Mouse (Mus musculus): ENCODE measurements around the gene Gm49337. TPM values are rescaled to one million over a fixed set of nuclear protein-coding genes. Genes with fewer than 3 reads are reported as not detected.

The Gm49337 gene
- polyA plus RNA-seq, 1 experiment from 2014 or later = not detected

GRCm38 (mm10) chr4:116143891-116144717 lies 29.1 kb upstream of the Gm49337 start:
- Histone ChIP-seq H3K36me3 (no peaks in the 10 kb centered on the region), H3K4me3 (peak overlapping the region; percentile 68), H3K9me3 (no peaks in the 10 kb centered on the region), H3K27ac (peak overlapping the region; percentile 81), H3K4me1 (replicated peaks) (peaks cover 34% of the 10 kb centered on the region), H3K27me3 (ENCODE audit: insufficient read depth, poor library complexity, severe bottlenecking) (peaks cover 35% of the 10 kb centered on the region)
- peak; percentile 62 for DNase-seq (ENCODE audit: low spot score)
- under 1% methylated on average over 47 of the region's 47 CpGs for WGBS

DNA sequence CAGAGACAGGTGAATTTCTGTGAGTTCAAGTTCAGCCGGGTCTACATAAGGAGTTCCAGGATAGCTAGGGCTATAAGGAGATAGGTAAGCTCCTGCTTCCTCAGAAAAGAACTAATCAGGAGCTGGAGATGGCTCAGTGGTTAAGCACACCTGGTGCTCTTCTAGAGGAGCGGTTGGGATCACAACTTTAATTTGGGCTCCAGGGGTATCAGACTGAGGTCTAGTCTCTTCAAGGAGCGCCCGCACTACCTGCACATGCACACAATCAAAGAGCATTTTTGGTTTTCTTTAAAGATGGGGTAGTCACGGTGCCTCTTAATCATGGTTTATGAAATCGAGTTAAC lies 23.4 kb upstream of the Gm49337 start:
- peak overlapping the region; percentile 81 for H3K4me3 ChIP-seq
- peak overlapping the region; percentile 97 for H3K27ac ChIP-seq
- H3K36me3 ChIP-seq = peaks cover 32% of the 10 kb centered on the region
- DNase-seq (ENCODE audit: low spot score) = no peak
- no peaks in the 10 kb centered on the region for H3K9me3 ChIP-seq
- H3K4me1 ChIP-seq (replicated peaks) = peaks cover 22% of the 10 kb centered on the region
- H3K27me3 ChIP-seq (ENCODE audit: insufficient read depth, poor library complexity, severe bottlenecking) = peaks cover 4% of the 10 kb centered on the region; the same call in 1 of the 2 replicates
- 23% methylated on average over 6 of the region's 6 CpGs for WGBS

DNA sequence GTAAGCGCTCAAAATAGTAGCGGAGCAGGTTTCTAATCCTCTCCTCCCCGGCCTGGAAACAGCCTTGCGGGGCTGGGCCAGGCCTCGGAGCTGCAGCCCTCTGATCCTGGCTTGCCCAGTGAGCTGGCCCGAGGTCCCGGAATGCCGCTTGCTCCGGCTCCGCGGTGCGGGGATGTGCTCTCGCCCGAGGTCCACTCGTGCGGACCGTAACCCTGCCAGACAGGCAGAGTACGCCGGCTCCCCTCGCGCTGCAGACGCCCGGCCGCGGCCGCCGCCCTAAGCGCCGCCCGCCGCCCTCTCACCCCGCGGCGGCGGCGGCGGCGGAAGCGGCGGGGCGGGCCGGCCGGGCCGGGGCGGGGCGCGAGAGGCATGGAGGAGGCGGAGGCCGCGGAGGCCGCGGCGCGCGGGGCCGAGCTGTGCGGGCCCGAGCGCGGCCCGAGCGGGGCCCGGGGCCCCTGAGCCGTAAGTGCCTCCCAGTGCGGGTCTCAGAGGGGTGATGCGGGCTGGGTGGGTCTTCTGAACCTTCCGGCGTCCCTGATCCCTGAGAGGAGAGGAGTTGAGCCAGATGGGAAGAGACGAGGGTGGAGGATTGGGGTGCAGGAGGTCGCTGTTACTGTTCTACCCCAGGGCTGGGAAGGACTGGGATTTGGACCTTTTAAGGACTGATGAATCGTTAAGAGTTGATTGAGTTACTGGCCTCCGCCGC lies 22.9 kb upstream of the Gm49337 start:
- Histone ChIP-seq H3K9me3 (no peaks in the 10 kb centered on the region), H3K27ac (peak overlapping the region; percentile 97), H3K27me3 (ENCODE audit: insufficient read depth, poor library complexity, severe bottlenecking) (no peaks in the 10 kb centered on the region; the same call in 1 of the 2 replicates), H3K36me3 (peaks cover 37% of the 10 kb centered on the region), H3K4me3 (peak overlapping the region; percentile 81), H3K4me1 (replicated peaks) (peaks cover 21% of the 10 kb centered on the region)
- WGBS = under 1% methylated on average over 73 of the region's 73 CpGs
- DNase-seq (ENCODE audit: low spot score) = peak; percentile 77

GRCm38 (mm10) chr4:116150862-116151221 lies 22.3 kb upstream of the Gm49337 start:
- peak overlapping the region; percentile 97 for H3K27ac ChIP-seq
- peak overlapping the region; percentile 81 for H3K4me3 ChIP-seq
- no peaks in the 10 kb centered on the region for H3K9me3 ChIP-seq
- WGBS = 31% methylated on average over 4 of the region's 4 CpGs
- DNase-seq (ENCODE audit: low spot score) = no peak
- H3K27me3 ChIP-seq (ENCODE audit: insufficient read depth, poor library complexity, severe bottlenecking) = no peaks in the 10 kb centered on the region
- peaks cover 43% of the 10 kb centered on the region for H3K36me3 ChIP-seq
- peaks cover 21% of the 10 kb centered on the region for H3K4me1 ChIP-seq (replicated peaks)

- Histone ChIP-seq H3K4me3 (peak within 1 kb of the TSS; percentile 81), H3K9me3 (no peaks in the 10 kb centered on the region), H3K27me3 (ENCODE audit: insufficient read depth, poor library complexity, severe bottlenecking) (no peaks in the 10 kb centered on the region), H3K4me1 (replicated peaks) (peaks cover 21% of the 10 kb centered on the region), H3K27ac (peak within 1 kb of the TSS; percentile 97), H3K36me3 (peaks cover 47% of the 10 kb centered on the region)
- 81% methylated on average over 6 of the region's 6 CpGs for WGBS
- no peak for DNase-seq (ENCODE audit: low spot score)
Observed at GRCm38 (mm10) chr4:116151238-116151637, 21.9 kb upstream of the Gm49337 start, which contains the start of gene Lurap1. Gene Lurap1, minus strand, starts transcription at chr4:116151338.

DNA sequence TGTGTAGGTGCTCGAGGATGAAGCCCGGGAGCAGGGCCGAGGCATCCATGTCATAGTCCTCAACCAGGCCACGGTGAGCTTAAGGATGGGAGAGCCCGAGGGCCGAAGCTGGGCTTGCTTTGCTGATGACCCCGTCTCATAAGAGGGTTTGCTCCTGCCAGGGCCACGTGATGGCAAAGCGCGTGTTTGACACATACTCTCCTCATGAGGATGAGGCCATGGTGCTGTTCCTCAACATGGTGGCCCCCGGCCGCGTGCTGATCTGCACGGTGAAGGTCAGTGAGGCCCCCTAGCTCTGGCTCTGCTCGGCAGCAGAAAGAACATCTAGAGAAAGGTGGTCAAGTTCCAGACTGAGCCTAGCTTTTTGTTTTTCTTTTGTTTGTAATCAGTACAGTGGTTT lies 20.5 kb upstream of the Gm49337 start:
- DNase-seq (ENCODE audit: low spot score) = no peak
- no peak overlapping the region for H3K4me3 ChIP-seq
- 94% methylated on average over 15 of the region's 15 CpGs for WGBS
- H3K9me3 ChIP-seq = no peaks in the 10 kb centered on the region
- peaks cover 21% of the 10 kb centered on the region for H3K4me1 ChIP-seq (replicated peaks)
- H3K27ac ChIP-seq = no peak overlapping the region
- H3K27me3 ChIP-seq (ENCODE audit: insufficient read depth, poor library complexity, severe bottlenecking) = no peaks in the 10 kb centered on the region
- H3K36me3 ChIP-seq = peaks cover 61% of the 10 kb centered on the region

GRCm38 (mm10) chr4:116157882-116158281 lies 15.3 kb upstream of the Gm49337 start:
- peaks cover 86% of the 10 kb centered on the region for H3K36me3 ChIP-seq
- no peaks in the 10 kb centered on the region for H3K27me3 ChIP-seq (ENCODE audit: insufficient read depth, poor library complexity, severe bottlenecking)
- H3K4me3 ChIP-seq = no peak overlapping the region
- no peaks in the 10 kb centered on the region for H3K4me1 ChIP-seq (replicated peaks)
- H3K27ac ChIP-seq = no peak overlapping the region
- H3K9me3 ChIP-seq = no peaks in the 10 kb centered on the region
- WGBS = 84% methylated on average over 2 of the region's 2 CpGs
- DNase-seq (ENCODE audit: low spot score) = no peak

DNA sequence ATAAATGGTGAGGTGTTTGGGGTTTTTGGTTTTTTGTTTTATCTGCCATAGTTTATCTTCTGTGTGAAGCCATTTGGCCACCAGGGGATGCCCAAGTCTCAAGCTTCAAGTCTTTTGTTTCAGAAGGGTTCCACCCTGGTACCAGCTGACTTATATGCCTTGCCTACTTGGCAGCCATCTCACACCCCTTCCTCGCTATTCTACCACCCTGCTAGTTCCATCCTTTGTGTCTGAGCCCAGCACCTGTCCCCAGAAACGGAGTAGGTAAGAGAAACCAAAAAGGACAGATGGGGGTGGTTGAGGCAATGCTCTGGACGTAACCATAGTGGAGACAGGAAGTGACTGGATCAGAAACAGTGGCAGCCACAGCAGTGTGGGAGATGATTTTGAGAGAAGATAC lies 13.3 kb upstream of the Gm49337 start:
- no peak for DNase-seq (ENCODE audit: low spot score)
- WGBS = 83% methylated on average over 3 of the region's 3 CpGs

DNA sequence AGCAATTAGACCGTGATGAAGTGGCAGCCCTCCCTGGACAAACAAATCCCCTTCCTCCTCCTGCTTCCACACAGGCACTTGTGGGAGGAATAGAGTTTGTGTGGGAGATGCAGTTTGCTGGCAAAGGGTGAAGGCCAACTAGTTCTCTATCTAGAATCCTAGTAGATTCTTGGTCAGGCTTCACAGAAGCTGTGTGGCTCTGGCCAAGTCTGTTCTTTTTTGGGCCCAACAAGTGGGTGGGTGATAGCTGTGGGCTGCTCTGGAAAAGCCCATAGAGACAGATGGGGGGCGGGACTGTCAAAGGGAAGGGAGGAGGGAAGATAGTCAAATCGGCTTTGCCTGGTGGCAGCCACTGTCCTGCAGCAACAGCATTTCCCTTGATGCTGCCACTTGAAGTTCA lies 12.4 kb upstream of the Gm49337 start:
- WGBS = 81% methylated on average over 3 of the region's 3 CpGs
- no peak for DNase-seq (ENCODE audit: low spot score)
- H3K9me3 ChIP-seq = no peaks in the 10 kb centered on the region
- peaks cover 57% of the 10 kb centered on the region for H3K36me3 ChIP-seq
- H3K4me3 ChIP-seq = no peak overlapping the region
- H3K27ac ChIP-seq = no peak overlapping the region
- H3K4me1 ChIP-seq (replicated peaks) = peaks cover 8% of the 10 kb centered on the region; the same call in 1 of the 2 replicates
- H3K27me3 ChIP-seq (ENCODE audit: insufficient read depth, poor library complexity, severe bottlenecking) = no peaks in the 10 kb centered on the region

More for the DNA sequence above, 13.3 kb upstream of the Gm49337 start:
- H3K27me3 ChIP-seq (ENCODE audit: insufficient read depth, poor library complexity, severe bottlenecking) = no peaks in the 10 kb centered on the region
- H3K4me3 ChIP-seq = no peak overlapping the region
- H3K9me3 ChIP-seq = no peaks in the 10 kb centered on the region
- no peak overlapping the region for H3K27ac ChIP-seq
- peaks cover 66% of the 10 kb centered on the region for H3K36me3 ChIP-seq
- 0 out of 2 replicates have a peak, but pooled peaks cover 5% of the 10 kb centered on the region for H3K4me1 ChIP-seq (replicated peaks)

DNA sequence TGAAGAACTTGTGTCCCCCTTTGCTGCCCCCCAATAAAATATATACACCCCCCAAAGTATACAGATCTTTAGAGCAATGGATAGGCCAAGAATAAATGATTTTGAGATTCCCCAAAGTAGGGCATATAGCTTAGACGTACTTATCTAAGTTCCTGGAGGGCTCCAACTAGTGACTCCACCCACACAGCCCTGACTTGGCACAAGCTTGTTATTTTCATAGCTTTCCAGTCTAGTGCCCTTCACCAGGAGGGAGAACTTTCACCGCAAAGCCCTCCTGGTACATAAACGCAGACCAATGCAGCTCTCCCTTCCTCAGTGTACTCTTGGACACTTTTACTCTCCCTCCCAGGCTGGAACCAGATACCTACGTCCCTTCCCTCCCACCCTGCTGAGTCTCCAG lies 11.0 kb upstream of the Gm49337 start:
- H3K36me3 ChIP-seq = peaks cover 44% of the 10 kb centered on the region
- 80% methylated on average over 4 of the region's 4 CpGs for WGBS

DNA sequence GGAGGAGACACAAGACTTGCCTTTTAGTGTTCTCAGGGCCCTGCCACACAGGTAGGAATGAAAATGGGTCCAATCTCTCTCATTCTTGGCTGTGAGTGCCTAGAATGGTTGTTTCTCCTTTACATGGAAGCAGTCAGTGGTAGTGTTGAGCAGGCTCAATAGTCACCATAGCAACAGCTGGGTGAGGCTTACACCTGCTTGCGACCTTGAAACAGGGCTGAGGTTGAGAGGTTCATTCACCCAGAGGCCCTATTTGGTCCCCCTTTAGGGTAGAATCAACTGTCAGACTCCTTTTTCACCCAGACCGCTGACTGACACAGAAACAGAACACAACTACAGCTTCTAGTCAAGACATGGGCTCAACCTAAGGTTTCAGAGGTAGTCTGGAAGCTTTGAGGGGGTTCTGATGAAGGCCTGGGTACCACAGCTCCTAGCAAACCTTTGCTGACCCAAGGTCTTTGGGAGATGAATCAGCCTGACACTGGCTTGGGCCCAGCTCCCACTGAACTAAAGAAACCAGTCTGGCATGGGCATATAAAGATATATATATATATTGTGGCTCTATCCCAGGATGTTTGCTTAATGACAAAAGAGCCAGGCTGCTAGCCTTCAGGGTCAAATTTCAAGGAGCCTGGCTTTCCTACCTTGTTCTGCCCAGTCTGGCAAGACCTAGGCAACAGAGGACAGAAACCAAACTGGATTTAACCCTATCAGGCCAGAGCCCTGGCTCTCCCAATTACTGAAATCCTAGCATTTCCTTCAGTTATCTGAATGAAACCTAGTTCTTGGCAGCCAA lies 8.2 kb upstream of the Gm49337 start:
- DNase-seq (ENCODE audit: low spot score) = no peak
- Histone ChIP-seq H3K9me3 (no peaks in the 10 kb centered on the region), H3K4me1 (replicated peaks) (peaks cover 12% of the 10 kb centered on the region; the same call in 1 of the 2 replicates), H3K36me3 (peaks cover 15% of the 10 kb centered on the region), H3K4me3 (no peak overlapping the region), H3K27ac (no peak overlapping the region), H3K27me3 (ENCODE audit: insufficient read depth, poor library complexity, severe bottlenecking) (no peaks in the 10 kb centered on the region)
- WGBS = 88% methylated on average over 2 of the region's 2 CpGs

More for the DNA sequence above, 11.0 kb upstream of the Gm49337 start:
- no peak for DNase-seq (ENCODE audit: low spot score)
- no peak overlapping the region for H3K27ac ChIP-seq
- no peaks in the 10 kb centered on the region for H3K27me3 ChIP-seq (ENCODE audit: insufficient read depth, poor library complexity, severe bottlenecking)
- H3K9me3 ChIP-seq = no peaks in the 10 kb centered on the region
- H3K4me1 ChIP-seq (replicated peaks) = peaks cover 12% of the 10 kb centered on the region; the same call in 1 of the 2 replicates
- no peak overlapping the region for H3K4me3 ChIP-seq

DNA sequence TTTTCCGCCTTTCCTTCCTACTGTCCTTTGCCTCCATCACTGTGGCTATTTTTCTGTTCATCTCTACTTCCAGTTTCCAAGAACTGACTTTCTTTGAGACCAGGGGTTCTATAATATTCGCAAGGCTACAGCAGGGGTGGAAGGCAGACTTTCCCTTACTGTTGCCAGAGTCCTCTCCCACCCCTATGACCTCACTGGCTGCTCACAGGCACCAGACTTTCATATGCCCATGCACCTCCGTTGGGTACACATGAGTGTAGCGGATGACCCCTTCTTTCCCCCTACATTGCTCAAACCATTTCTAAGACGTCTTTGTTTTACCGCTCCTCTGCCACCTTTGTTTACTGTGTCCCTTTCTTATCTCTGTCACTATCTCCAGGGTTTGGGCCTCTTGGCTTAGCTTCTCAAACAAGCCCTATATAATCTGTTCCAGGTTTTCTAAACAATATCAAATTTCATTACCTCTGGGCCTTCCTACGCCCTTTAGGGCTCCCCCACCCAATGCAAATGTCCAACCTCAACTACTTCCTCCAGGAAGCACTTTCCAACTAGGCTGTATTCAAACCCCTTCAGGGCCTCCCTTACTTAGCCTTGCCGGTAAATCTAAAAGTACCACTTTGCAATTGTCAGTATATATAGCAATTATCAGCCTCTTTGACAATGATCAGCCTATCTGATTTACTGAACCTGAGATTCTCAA lies 7.3 kb upstream of the Gm49337 start:
- DNase-seq (ENCODE audit: low spot score) = no peak
- H3K4me3 ChIP-seq = no peak overlapping the region
- H3K27me3 ChIP-seq (ENCODE audit: insufficient read depth, poor library complexity, severe bottlenecking) = no peaks in the 10 kb centered on the region
- H3K36me3 ChIP-seq = peaks cover 6% of the 10 kb centered on the region
- H3K9me3 ChIP-seq = no peaks in the 10 kb centered on the region
- H3K27ac ChIP-seq = no peak overlapping the region
- WGBS = 72% methylated on average over 8 of the region's 8 CpGs
- peaks cover 12% of the 10 kb centered on the region; the same call in 1 of the 2 replicates for H3K4me1 ChIP-seq (replicated peaks)

Data from hindbrain, embryonic 10.5 days (tissue).